Mouse (Mus musculus): Measurements from ENCODE around the gene Nol9. TPM values are rescaled to one million over a fixed set of nuclear protein-coding genes. Genes with fewer than 3 reads are reported as not detected.

Gene Nol9
- total RNA-seq (2014; rRNA removed; ENCODE audit: low replicate concordance) (8.0 and 13.9 TPM in 2 replicates), polyA plus RNA-seq (2015; fragmentation: Nextera tagmentation; extraction: Ambion mirVana) (7.5 and 7.8 TPM in 2 replicates)

- H3K9ac ChIP-seq (replicated peaks; ENCODE audit: low read depth, low read length) = peak within 1 kb of the TSS; percentile 95
- ATAC-seq (ENCODE audit: insufficient read depth, low read depth) = peak; percentile 93
- TF ChIP-seq CTCF (IDR thresholded peaks at IDR 0.05; ENCODE audit: low read depth) (peak; percentile 94), EP300 (IDR thresholded peaks at IDR 0.05; ENCODE audit: low read depth) (peak; percentile 96; the same call in 1 of the 2 replicates)
- H3K4me3 ChIP-seq (ENCODE audit: low read depth, low read length) = peak within 1 kb of the TSS; percentile 98
- no peaks in the 10 kb centered on the region for H3K9me3 ChIP-seq (replicated peaks; ENCODE audit: control insufficient read depth, low read length)
- H3K27me3 ChIP-seq (ENCODE audit: control insufficient read depth, insufficient read depth, low read length) = no peaks in the 10 kb centered on the region
- H3K4me1 ChIP-seq (ENCODE audit: control insufficient read depth, insufficient read depth) = peaks cover 8% of the 10 kb centered on the region; the same call in 1 of the 2 replicates
- H3K36me3 ChIP-seq (replicated peaks; ENCODE audit: control insufficient read depth, insufficient read depth, low read length) = peaks cover 31% of the 10 kb centered on the region
- peak within 1 kb of the TSS; percentile 51; the same call in 1 of the 2 replicates for H3K27ac ChIP-seq (ENCODE audit: low read depth)
- peak within 1 kb of the TSS; percentile 100 for H3K4me2 ChIP-seq (ENCODE audit: low read depth, low read length)
- WGBS = under 1% methylated on average over 86 of the region's 86 CpGs
- DNase-seq (ENCODE audit: low spot score) = peak; percentile 89
Measured at GRCm38 (mm10) chr4:152038985-152039830, at the start of gene Nol9. Gene Nol9, plus strand, starts transcription at chr4:152039321.

- DNase-seq (ENCODE audit: low spot score) = no peak
- 86% methylated on average over 9 of the region's 9 CpGs for WGBS
- ATAC-seq (ENCODE audit: insufficient read depth, low read depth) = no peak
- H3K4me1 ChIP-seq (ENCODE audit: control insufficient read depth, insufficient read depth) = peaks cover 13% of the 10 kb centered on the region
- no peak overlapping the region for H3K9ac ChIP-seq (replicated peaks; ENCODE audit: low read depth, low read length)
- H3K9me3 ChIP-seq (replicated peaks; ENCODE audit: control insufficient read depth, low read length) = no peaks in the 10 kb centered on the region
- H3K27ac ChIP-seq (ENCODE audit: low read depth) = no peak overlapping the region
- TF ChIP-seq CTCF (IDR thresholded peaks at IDR 0.05; ENCODE audit: low read depth) (no peak), EP300 (IDR thresholded peaks at IDR 0.05; ENCODE audit: low read depth) (no peak)
- peaks cover 21% of the 10 kb centered on the region for H3K36me3 ChIP-seq (replicated peaks; ENCODE audit: control insufficient read depth, insufficient read depth, low read length)
- H3K27me3 ChIP-seq (ENCODE audit: control insufficient read depth, insufficient read depth, low read length) = no peaks in the 10 kb centered on the region
- H3K4me2 ChIP-seq (ENCODE audit: low read depth, low read length) = no peak overlapping the region
- no peak overlapping the region for H3K4me3 ChIP-seq (ENCODE audit: low read depth, low read length)
Measured at GRCm38 (mm10) chr4:151992091-151992490, 47.0 kb upstream of the Nol9 start.

- ATAC-seq (ENCODE audit: insufficient read depth, low read depth) (no peak), DNase-seq (ENCODE audit: low spot score) (no peak)
- 40% methylated on average over 6 of the region's 6 CpGs for WGBS
- Histone ChIP-seq H3K9ac (replicated peaks; ENCODE audit: low read depth, low read length) (no peak overlapping the region), H3K27me3 (ENCODE audit: control insufficient read depth, insufficient read depth, low read length) (no peaks in the 10 kb centered on the region), H3K4me1 (ENCODE audit: control insufficient read depth, insufficient read depth) (peaks cover 13% of the 10 kb centered on the region), H3K27ac (ENCODE audit: low read depth) (no peak overlapping the region), H3K4me2 (ENCODE audit: low read depth, low read length) (no peak overlapping the region), H3K9me3 (replicated peaks; ENCODE audit: control insufficient read depth, low read length) (no peaks in the 10 kb centered on the region), H3K4me3 (ENCODE audit: low read depth, low read length) (no peak overlapping the region), H3K36me3 (replicated peaks; ENCODE audit: control insufficient read depth, insufficient read depth, low read length) (peaks cover 21% of the 10 kb centered on the region)
- TF ChIP-seq CTCF (IDR thresholded peaks at IDR 0.05; ENCODE audit: low read depth) (no peak), EP300 (IDR thresholded peaks at IDR 0.05; ENCODE audit: low read depth) (no peak)
Measured at GRCm38 (mm10) chr4:151993035-151993434, 46.1 kb upstream of the Nol9 start.

GRCm38 (mm10) chr4:151994228-151995171 is 44.6 kb upstream of the Nol9 start:
- ATAC-seq (ENCODE audit: insufficient read depth, low read depth) = no peak

More at GRCm38 (mm10) chr4:151994228-151995171, 44.6 kb upstream of the Nol9 start:
- no peak for DNase-seq (ENCODE audit: low spot score)
- Histone ChIP-seq H3K9ac (replicated peaks; ENCODE audit: low read depth, low read length) (peak overlapping the region; percentile 94), H3K36me3 (replicated peaks; ENCODE audit: control insufficient read depth, insufficient read depth, low read length) (peaks cover 21% of the 10 kb centered on the region), H3K4me3 (ENCODE audit: low read depth, low read length) (peak overlapping the region; percentile 99), H3K27me3 (ENCODE audit: control insufficient read depth, insufficient read depth, low read length) (no peaks in the 10 kb centered on the region), H3K4me2 (ENCODE audit: low read depth, low read length) (peak overlapping the region; percentile 99), H3K4me1 (ENCODE audit: control insufficient read depth, insufficient read depth) (peaks cover 12% of the 10 kb centered on the region), H3K9me3 (replicated peaks; ENCODE audit: control insufficient read depth, low read length) (no peaks in the 10 kb centered on the region), H3K27ac (ENCODE audit: low read depth) (peak overlapping the region; percentile 89)
- TF ChIP-seq EP300 (IDR thresholded peaks at IDR 0.05; ENCODE audit: low read depth) (no peak), CTCF (IDR thresholded peaks at IDR 0.05; ENCODE audit: low read depth) (no peak)
- 2% methylated on average over 56 of the region's 61 CpGs for WGBS

All from heart, postnatal 0 days (tissue).